Mouse (Mus musculus) gastrocnemius, postnatal 10 days (tissue): Measurements from ENCODE around the gene Suv39h1. TPM values are rescaled to one million over a fixed set of nuclear protein-coding genes. Genes with fewer than 3 reads are reported as not detected.
"Not testable (repeated sequence)": the region's sequence is repeated elsewhere in the genome, so short reads cannot be mapped to it uniquely, and the experiment has no call there.

ENCODE experiments used
- DNase-seq: peaks from one replicate; pipeline ENCODE4 v3.0.0; 2021; ENCODE audit warnings: mixed read lengths
- long read RNA-seq, 2 experiments: library from polyadenylated mRNA; stranded (forward); transcript quantifications; one replicate each; pipeline ENCODE4 v2.0.0; 2021
- total RNA-seq, 2 experiments: library from RNA; stranded (reverse); gene quantifications; 2 replicates each; pipeline ENCODE4 v1.2.3; 2021

The Suv39h1 gene
- total RNA-seq, result 1 to 10 TPM; 6.4 to 8.6 TPM
- long read RNA-seq, experiment 1, partial matches to known transcripts, result 0 of 7 reads
- long read RNA-seq, experiment 1, other reads (novel, unspliced or antisense), result 1 of 7 reads
- long read RNA-seq, experiment 2, transcript Suv39h1-203 (6 exons, 3,116 nt), result major isoform, 6 of 8 reads
- long read RNA-seq, experiment 2, partial matches to known transcripts, result 0 of 8 reads
- long read RNA-seq, experiment 2, other reads (novel, unspliced or antisense), result 0 of 8 reads

DNA sequence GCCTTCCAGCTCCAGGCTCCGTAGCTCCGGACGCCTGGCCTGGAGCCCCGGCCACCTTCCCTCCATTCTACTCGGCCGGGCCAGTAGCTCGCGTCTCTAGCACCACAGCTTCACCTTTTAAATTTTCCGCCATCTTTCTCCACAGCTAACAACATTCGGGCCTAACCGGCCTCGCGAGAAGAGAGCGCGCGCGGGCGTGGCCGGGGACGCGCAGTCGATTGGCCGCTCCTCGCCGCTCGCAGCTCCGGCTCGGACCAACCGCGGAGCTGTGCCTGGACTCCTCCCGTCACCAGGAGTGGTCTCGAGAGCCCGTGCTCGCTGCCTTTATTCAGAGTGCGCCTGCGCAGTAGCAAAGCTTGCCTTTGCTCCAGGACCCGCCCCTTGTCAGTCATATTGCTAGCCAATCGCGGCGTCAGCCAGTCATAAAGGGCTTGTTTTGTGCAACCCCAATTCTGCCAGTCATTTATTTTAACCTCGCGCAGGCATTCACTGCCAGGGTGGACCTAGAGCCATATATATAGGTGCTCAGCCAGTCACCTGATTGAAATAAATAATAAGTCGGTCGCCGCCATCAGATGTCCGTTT lies at the start of gene Suv39h1:
Suv39h1 (minus strand) TSS at position 331 of the 585 bp plus-strand sequence.
- peak; percentile 81 for DNase-seq

DNA sequence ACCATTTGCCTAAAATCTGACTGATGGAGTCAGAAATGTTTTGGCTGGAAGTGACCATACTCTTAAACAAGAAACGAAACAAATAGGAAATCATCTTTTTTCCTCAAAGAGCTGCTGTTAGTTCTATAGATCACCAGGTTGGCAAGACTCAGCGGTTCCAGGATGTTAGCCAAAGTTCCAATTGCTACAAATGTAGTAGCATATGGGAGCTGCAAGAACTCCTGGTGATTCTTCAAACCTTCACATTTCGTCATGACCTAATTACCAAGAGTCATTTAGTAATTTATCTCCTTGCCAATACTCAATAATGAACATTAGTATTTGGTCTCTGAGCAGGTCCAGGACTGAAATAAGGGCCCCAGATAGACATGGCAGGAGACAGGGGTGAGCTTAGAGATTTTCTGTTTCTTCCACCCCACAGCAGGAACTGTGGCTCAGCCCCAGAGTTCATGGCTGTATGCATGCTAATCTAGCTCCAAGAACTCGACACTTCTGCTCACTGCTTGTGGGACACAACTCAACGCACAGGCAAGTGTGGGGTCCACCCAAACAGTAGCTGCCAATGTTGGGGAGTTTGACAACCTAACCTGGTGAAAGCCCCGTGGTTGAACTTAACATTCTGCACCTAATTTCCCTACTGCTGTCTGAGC lies 49.4 kb upstream of the Suv39h1 start:
- no peak for DNase-seq

DNA sequence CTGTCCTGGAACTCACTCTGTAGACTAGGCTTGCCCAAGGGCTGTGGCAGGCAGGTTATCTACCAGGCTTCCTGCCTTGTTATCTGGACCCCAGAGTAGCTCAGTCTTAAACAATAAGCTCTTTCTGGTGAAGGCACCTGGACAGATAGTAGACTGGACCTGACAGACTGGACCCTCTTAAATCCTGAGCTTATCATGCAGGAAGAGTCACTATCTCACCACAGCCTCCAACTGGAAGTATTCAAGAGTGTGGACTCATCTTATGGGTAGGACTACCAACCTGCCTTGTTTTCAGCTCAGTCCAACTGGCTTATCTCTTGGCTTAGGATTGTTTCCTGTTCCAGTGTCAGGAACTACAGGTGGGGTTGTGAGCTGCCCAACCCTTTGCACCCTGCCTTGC lies 42.7 kb upstream of the Suv39h1 start:
- no peak for DNase-seq

DNA sequence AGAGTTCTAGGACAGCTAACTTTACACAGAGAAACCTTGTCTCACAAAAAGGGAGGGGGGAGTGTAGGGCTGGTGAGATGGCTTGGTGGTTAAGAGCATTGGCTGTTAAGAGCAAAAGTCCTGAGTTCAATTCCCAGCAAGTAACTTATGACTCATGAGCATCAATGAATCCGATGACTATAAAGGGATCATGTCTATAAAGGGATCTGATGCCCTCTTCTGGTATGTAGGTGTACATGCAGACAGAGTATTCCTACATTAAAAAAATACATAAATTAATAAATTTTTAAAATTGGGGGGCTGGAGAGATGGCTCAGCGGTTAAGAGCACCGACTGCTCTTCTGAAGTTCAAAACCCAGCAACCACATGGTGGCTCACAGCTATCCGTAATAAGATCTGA lies 40.7 kb upstream of the Suv39h1 start:
- no peak for DNase-seq

DNA sequence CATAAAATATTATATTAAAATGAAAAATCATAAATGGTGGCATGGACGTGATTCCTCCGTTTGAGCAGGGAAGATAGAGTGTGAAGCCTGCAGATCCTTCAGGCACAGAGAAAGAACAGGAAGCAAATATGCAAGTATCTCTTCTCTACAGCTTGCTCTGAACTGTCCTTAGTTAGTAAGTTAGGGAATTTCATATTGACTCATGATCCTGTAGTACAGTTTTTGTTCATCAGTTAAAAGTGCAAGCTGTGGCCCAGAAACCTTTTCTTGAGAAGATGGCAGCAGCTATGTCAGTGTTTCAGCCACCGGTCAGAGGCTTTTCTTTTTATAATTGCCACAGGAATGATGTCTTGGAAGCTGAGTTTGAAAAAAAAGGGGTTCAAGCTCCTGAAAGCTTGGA lies 30.5 kb upstream of the Suv39h1 start:
- no peak for DNase-seq

DNA sequence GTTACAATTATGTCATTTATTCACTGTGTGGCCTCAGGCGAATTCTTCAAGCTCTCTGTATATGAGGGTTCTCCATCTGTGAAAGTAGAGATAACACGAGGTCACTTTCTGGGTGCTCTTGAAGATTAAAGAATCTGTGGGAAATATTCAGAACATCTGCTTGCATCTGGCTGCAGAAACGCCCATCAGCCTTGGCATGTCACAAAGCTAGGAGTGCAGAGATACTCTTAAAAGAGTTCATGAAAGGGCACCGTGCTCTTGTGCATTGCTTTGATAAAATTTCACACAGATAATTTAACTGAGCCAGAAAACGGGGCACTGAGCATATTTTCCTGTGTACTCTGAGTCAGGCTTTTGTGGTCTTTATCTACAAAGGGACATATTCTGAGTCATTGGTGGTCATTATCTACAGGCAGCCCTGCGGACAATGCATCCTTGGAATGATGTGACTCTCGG lies 27.7 kb upstream of the Suv39h1 start:
- no peak for DNase-seq

DNA sequence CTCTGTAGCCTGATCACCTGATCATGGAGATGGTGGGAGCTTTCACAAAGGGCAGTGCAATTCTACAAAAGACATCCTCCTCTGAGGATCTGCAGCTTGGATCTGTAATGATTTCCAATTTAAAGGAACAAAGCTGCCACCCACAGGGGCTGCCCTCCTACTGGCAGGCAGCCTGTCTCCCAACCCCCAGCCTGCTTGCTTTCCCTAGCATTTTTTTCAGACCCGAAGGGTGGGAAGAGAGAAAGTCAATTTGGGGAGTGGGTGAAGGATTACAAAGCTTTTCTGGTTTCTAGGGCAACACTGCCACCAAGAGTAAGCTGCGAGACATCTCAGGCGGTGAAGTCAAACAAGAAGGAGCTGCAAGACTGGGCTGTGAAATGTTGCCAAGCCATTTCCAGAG lies 26.5 kb upstream of the Suv39h1 start:
- no peak for DNase-seq

DNA sequence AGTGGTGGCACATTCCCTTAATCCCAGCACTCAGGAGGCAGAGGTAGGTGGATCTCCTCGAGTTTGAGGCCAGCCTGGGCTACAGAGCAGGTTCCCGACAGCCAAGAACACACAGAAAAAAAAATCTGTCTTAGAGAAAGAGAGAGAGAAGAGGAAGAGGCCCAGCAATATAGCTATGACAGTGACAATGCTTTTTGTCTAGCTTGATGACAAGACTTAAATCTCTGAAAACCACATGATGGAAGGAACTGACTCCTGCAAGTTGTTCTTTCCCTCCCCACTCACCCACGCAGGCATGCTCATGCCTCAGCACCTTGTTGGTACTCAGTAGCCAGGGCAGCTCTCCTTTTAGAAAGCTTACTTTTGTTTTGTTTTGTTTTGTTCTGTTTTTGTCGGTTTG lies 24.9 kb upstream of the Suv39h1 start:
- no peak for DNase-seq

DNA sequence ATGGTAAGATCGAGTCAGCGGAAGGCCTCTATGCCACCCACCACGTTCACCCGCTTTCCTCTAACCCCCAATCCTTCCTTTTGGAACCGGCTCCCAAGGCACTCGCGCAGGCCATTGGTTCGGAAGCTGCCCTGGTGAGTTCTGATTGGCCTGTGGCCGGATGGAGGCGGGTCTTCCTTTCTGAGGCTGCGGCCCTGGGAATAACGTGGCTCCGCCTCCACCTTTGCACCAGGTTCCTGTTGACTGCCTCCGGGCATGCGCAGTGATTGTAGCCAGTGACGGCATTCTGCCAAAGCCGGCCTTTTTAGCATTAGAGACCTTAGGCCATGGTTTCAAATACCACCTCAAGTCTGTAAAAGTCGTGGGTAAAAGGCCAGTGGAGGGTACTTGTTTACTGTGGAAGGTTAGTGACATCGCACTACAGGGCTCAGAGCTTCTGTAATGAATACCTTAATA lies 22.3 kb upstream of the Suv39h1 start:
- DNase-seq, result peak; percentile 93

DNA sequence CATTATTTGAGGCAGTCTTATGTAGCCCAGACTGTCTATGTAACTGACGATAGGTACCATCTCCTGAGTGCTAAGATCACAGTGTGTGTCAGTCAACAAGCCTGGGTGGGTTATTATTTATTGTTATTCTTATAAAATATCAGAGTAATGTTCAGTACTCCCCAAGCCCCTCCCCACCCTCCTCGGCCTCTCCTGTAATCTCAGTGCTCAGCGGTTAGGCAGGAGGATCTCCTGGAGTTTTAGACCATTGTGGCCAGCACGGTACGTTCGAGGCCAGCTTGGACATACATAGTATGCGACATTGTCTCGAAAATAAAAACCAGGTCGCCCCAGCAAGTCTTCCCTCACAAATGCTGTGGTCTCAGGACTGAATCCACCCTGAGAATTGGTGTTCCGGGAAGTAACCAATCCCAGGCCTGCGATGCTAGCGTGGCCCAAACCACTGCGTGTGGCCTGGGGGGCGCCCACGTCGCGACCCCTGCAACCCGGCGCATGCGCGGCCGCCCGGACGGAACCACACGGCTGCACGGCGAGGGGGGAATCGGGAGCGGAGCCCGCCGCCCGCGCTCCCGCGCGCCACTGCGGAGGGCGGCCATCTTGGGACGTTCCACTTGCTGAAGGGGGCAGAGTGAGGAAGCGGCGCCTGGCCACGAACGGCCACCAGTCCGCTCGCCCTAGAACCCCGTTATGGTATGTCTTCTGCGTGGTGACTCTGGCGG lies 21.7 kb upstream of the Suv39h1 start:
- DNase-seq, result peak; percentile 63

DNA sequence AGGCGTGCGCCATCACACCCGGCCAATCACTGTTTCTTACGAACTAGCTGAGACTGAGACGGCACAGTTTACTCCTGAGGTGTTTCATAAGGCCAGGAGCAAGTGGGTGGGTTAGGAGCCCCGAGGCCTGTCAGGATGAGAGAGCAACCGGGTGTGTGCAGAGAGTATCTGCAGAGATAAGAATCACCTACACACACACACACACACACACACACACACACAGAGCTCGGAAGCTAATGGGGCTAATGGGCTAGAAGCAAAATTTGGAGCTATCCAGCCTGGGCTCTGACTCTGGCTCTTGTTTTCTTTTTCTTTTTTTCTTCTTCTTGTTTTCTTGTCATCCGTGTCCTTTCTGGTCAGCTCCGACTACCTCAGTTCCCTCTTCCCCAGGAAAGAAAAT lies 21.0 kb upstream of the Suv39h1 start:
- no peak for DNase-seq

DNA sequence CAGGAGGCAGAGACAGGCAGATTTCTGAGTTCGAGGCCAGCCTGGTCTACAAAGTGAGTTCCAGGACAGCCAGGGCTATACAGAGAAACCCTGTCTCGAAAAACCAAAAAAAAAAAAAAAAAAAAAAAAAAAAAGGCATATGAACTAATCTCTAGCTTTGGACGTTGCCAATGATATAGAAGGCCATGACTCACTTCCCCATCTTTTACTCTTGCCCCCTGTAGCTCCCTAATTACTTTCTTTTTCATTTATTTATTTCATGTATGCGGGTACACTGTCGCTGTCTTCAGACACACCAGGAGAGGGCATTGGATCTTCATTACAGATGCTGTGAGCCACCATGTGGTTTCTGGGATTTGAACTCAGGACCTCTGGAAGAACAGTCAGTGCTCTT lies 16.4 kb upstream of the Suv39h1 start:
- not testable (repeated sequence) for DNase-seq

DNA sequence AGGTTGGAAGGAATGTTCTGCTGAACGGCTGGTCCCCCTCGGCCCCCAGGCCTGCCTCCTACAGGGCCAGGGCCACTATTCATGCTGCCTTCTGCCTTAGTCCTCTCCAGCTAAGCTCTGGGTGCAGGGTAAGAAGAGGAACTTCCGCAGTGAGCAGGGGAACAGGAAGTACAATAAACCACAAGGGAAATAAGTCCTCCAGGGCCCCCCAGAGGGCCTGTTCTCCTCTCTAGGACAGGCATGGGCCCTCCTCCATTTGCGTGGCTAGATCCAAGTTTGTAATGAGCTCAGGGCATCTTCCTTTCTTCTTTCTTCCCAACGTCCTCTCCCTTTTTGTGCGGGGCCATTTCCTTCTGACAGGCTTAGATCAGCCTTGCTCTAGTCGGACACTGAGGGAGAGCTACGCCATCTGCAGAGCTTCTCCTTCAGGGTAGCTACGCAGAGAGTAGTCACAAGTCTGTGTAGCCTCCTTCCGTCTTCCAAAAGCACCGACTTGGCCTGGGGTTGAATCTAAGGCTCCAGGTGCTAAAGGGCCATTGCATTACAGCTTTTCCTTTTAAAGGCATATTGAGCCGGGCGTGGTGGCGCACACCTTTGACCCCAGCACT lies 15.9 kb upstream of the Suv39h1 start, which contains the start of gene Was:
Was (minus strand) TSS at position 153 of the 608 bp plus-strand sequence.
- DNase-seq, result no peak

DNA sequence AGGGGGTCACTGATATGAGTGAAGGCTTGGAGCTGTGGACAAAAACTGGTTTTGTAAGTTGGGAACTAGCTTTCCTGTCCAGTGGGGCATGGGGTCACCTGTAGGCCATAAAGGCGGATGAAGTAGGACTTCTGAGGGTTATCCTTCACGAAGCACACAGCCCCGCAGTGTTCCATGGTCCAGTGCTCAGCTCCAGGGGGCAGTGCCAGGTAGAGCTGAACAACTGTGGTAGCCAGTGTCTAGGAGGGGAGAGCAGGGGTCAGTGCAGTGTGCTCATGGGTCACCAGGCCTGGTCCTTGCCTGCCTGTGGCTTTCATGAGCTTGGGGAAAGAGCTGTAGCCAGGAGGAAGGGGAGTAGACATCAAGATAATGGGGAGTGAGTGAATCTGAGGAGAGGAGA lies 15.2 kb upstream of the Suv39h1 start:
- DNase-seq, result no peak

DNA sequence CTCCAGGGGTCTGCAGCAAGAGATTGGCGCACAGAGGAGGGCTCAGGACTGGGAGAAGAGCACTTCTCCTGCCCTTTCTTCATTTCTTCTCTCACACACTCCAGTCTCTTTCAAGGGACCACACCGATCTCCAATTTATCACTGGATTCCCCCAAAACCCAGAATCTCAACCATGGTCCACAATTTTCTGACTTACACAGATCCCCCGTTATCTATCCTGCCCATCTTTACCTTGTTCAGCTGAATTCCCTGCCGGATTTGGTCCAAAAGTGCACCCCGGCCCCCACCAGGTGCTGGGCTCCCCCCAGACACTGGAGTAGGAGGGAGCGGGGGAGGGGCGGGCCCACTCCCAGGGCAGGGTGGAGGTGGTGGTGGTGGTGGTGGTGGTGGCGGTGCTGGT lies 11.1 kb upstream of the Suv39h1 start:
- no peak for DNase-seq

DNA sequence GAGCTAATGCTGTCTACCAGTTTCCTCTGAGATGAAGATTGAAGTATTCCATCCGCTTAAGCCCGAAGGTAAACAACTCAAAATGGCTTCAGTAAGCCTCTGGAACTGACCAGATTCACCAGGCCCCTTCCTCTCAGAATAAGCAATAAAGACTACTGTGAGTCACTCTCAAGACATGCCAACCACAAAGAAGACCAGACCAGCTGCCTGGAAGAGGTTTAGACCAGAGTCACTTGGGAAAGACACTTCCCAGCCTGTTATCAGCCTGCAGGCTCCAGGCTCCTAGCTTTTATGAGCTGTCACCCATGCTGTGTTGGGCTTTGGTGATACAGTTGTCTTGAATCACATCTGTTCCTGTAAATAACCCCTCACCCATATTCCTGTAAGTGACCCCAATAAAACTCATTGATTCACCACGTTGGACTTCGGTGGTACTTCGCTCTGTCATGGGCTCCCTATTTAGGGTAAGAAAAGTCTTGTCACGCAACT lies 10.3 kb upstream of the Suv39h1 start:
- DNase-seq, result no peak

DNA sequence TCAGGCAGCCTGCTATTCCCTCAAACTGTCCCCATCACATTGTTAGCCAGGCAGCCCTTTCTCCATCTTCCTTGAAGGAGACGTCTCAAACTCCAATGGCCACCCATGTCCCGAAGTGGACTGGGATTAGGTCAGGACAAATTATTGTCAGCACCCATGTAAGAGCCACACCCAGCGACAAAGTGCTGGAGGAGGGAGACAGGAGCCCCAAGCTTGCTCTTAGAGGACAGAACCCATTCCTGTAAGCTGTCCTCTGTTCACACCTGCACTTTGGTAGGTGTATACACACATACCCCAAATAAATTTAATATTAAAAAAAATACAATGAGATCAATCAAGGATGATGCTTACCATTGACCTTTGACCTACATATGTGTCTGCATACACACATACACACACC lies 544 bp upstream of the Suv39h1 start:
- DNase-seq, result no peak

DNA sequence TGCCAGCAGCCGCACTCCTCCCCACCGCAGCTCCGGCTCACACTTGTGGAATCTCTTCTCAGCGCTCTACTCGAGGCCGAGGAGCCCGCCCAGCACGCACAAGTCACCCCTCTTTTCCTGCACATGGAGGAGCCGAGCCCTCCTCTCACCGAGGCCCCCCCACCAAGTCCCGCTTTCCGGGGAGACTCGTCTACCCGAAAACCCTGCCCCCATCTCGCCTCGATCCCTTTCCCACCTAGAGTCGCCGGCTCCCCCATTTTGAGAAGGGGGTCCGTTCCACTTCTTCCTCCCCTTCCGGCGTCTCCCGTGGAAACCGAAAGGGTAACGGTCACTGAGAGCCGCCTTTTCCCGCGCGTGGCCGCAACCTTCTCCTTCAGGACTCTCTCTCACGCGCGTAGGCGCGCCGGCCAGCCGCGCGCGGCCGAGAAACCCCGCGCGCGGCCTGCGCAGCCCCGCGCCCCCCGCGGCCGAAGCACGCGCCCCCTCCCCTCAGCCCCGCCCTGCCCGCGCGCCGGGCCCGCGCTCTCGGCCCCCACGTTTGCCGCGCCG lies 605 bp downstream of the Suv39h1 start:
- DNase-seq, result peak; percentile 7

DNA sequence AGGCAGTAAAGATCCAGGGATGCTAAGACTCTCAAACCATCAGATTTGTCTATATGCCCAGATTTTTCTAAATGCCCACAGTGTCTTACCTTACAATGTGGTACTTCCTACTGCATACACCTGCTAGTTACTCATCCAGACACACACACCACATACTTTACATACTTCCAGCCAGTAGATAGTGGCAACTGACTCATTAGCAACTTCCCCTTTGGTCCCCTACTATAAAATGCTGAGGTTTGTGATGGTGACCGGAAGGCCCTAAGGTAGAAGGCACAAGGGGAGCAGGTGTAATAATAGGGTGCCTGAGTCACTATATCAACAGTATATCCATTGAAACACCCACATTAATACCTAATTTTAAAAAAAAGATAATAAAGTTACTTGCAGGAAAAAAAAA lies 5.4 kb downstream of the Suv39h1 start:
- no peak for DNase-seq

DNA sequence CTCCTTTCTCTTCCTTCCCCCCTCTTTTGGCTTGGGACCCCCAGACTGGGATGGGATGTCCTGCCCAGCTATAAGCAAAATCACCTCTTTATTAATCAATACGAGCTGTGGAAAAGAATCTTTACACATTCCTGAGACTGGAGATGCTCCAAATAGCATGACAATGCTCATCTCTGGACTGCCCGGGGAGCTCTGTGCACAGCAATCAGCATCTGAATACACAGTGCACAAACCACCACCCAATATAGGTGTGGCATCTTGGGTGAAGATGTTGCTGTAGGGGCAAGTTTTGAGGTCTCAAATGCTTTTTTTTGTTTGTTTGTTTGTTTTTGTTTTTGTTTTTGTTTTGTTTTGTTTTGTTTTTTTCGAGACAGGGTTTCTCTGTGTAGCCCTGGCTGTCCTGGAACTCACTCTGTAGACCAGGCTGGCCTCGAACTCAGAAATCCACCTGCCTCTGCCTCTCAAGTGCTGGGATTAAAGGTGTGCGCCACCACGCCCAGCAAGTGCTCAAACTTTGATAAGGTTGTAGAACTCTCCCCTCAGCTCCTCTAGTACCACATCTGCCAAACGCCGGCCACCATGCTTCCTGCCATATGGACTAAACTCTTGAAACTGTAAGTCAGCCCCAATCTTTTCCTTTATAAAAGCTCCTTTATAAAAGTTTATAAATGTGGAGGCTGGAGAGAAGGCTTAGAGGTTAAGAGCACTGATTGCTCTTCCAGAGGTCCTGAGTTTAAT lies 23.3 kb downstream of the Suv39h1 start:
- DNase-seq, result not testable (repeated sequence)

DNA sequence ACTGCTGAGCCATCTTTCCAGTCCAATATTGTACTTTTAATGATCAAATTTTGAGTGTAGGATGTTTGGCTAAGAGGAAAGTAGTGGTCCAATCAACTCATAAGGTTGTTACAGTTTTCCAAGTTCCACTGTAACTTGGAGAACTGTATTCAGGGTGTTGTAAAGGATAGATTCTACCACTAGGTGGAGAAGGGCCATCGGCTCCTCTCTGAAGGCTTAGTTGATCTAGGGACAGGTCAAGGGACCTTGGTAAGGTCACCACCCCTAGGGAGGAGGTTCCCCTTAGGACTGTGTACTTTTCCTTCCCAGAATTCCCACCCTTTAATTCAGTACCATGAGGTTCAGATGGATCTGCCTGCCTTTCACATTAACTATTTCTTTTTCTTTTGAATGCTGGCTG lies 41.6 kb downstream of the Suv39h1 start:
- no peak for DNase-seq
